Mouse (Mus musculus) CH12.LX (cell line): ENCODE data around the gene Opa1. TPM values are rescaled to one million over a fixed set of nuclear protein-coding genes. Genes with fewer than 3 reads are reported as not detected.

Experiments
- DNase-seq: peaks from one replicate; pipeline ENCODE4 v3.0.0-alpha.2; 2013; ENCODE audit errors: extremely low read depth
- H3K27ac ChIP-seq: 2 replicates; pipeline ENCODE4 v1.5.1; 2012; ENCODE audit warnings: low read depth, mild to moderate bottlenecking, control low read depth, moderate library complexity; ENCODE audit not compliant: insufficient read depth
- H3K27me3 ChIP-seq: replicated peaks from 2 replicates; pipeline ENCODE3; 2012; ENCODE audit warnings: inconsistent platforms
- H3K36me3 ChIP-seq, 2 experiments: replicated peaks in 1 of 2; 2 replicates each; pipeline versions ENCODE3 to v1.6.1; 2012; ENCODE audit warnings: inconsistent platforms in 1 of 2, low read length in 1 of 2, mild to moderate bottlenecking in 1 of 2, mixed read lengths in 1 of 2, moderate library complexity in 1 of 2; ENCODE audit not compliant: control insufficient read depth in 1 of 2, insufficient read depth in 1 of 2
- H3K4me1 ChIP-seq, 2 experiments: 2 replicates each; pipeline ENCODE4 v1.6.1; 2012; ENCODE audit warnings: inconsistent platforms in 1 of 2, moderate library complexity in 1 of 2; ENCODE audit not compliant: insufficient read depth in 2 of 2, control insufficient read depth in 1 of 2
- H3K4me2 ChIP-seq: 2 replicates; pipeline ENCODE4 v1.6.1; 2012; ENCODE audit warnings: low read depth, mild to moderate bottlenecking, control low read depth; ENCODE audit not compliant: poor library complexity, insufficient read depth, severe bottlenecking
- H3K4me3 ChIP-seq, 3 experiments: fragments of 150-350 bp in 1 of 3; sonication (generic) in 1 of 3; replicated peaks in 1 of 3; 2 replicates each; pipeline versions ENCODE3 to v1.5.1; 2011 to 2012; ENCODE audit warnings: low read depth in 2 of 3, low read length in 2 of 3, mild to moderate bottlenecking in 2 of 3, moderate library complexity in 2 of 3, control low read depth in 1 of 3, improper control_type of control experiment in 1 of 3, inconsistent platforms in 1 of 3, mixed read lengths in 1 of 3; ENCODE audit not compliant: poor library complexity in 1 of 3
- H3K79me2 ChIP-seq: replicated peaks from 2 replicates; pipeline ENCODE4 v1.6.1; 2012; ENCODE audit warnings: mild to moderate bottlenecking, moderate library complexity; ENCODE audit not compliant: control insufficient read depth, poor library complexity, insufficient read depth, severe bottlenecking; ENCODE audit errors: extremely low read depth
- H3K9ac ChIP-seq: 2 replicates; pipeline ENCODE4 v1.6.1; 2012; ENCODE audit warnings: low read depth, mild to moderate bottlenecking, control low read depth, moderate library complexity; ENCODE audit not compliant: insufficient read depth
- H3K9me3 ChIP-seq: replicated peaks from 2 replicates; pipeline ENCODE3; 2012; ENCODE audit warnings: low read length, inconsistent platforms, mixed read lengths
- ETS1 ChIP-seq: conservative IDR thresholded peaks from 2 replicates; pipeline ENCODE4 v1.6.1; 2012; ENCODE audit warnings: low read depth, mild to moderate bottlenecking, inconsistent platforms, low read length, improper control_type of control experiment, moderate library complexity
- GABPA ChIP-seq: IDR thresholded peaks from 2 replicates; pipeline ENCODE4 v1.6.1; 2012; ENCODE audit warnings: low read depth, low read length, improper control_type of control experiment, inconsistent platforms; ENCODE audit not compliant: insufficient replicate concordance
- HCFC1 ChIP-seq: IDR thresholded peaks from 2 replicates; pipeline ENCODE4 v1.6.1; 2012; ENCODE audit warnings: low read depth, mild to moderate bottlenecking, inconsistent platforms, low read length, improper control_type of control experiment
- JUN ChIP-seq: IDR thresholded peaks from 2 replicates; pipeline ENCODE4 v1.6.1; 2011; ENCODE audit warnings: low read depth, mild to moderate bottlenecking, low read length, improper control_type of control experiment, moderate library complexity; ENCODE audit not compliant: insufficient read depth
- KAT2A ChIP-seq: IDR thresholded peaks from 2 replicates; pipeline ENCODE4 v1.6.1; 2012; ENCODE audit warnings: low read length, improper control_type of control experiment, inconsistent platforms; ENCODE audit not compliant: insufficient replicate concordance
- MAZ ChIP-seq: IDR thresholded peaks from 2 replicates; pipeline ENCODE4 v1.6.1; 2012; ENCODE audit warnings: low read depth, mild to moderate bottlenecking, inconsistent platforms, low read length, improper control_type of control experiment, moderate library complexity
- MEF2A ChIP-seq: IDR thresholded peaks from 2 replicates; pipeline ENCODE4 v1.6.1; 2014; ENCODE audit warnings: low read depth, mild to moderate bottlenecking, inconsistent platforms, low read length, improper control_type of control experiment, borderline replicate concordance
- RCOR1 ChIP-seq: conservative IDR thresholded peaks from 2 replicates; pipeline ENCODE4 v1.6.1; 2012; ENCODE audit warnings: low read depth, mild to moderate bottlenecking, inconsistent platforms, low read length, improper control_type of control experiment
- UBTF ChIP-seq: IDR thresholded peaks from 2 replicates; pipeline ENCODE4 v1.6.1; 2012; ENCODE audit warnings: low read depth, mild to moderate bottlenecking, inconsistent platforms, low read length, improper control_type of control experiment, moderate library complexity
- ZC3H11A ChIP-seq: IDR thresholded peaks from 2 replicates; pipeline ENCODE4 v1.6.1; 2012; ENCODE audit warnings: low read depth, mild to moderate bottlenecking, inconsistent platforms, low read length, improper control_type of control experiment
- ZMIZ1 ChIP-seq: IDR thresholded peaks from 2 replicates; pipeline ENCODE4 v1.6.1; 2012; ENCODE audit warnings: low read depth, mild to moderate bottlenecking, inconsistent platforms, low read length, improper control_type of control experiment
- dilution Hi-C: fragments of 300-500 bp; cut with MboI; formaldehyde crosslinking; loops from 2 replicates; pipeline ENCODE4 v1.14.3; 2020; ENCODE audit warnings: low sequenced_read_pairs; ENCODE audit not compliant: extremely low pct_unique_long_range_greater_than_20kb, extremely low pct_ligation_motif_present
- in situ Hi-C: fragments of 300-500 bp; cut with MboI; formaldehyde crosslinking; loops from 3 replicates; pipeline ENCODE4 v1.14.3; 2019; ENCODE audit warnings: low sequenced_read_pairs, low pct_ligation_motif_present, low pct_unique_long_range_greater_than_20kb, mixed read lengths
- polyA plus RNA-seq: library from polyadenylated mRNA; unstranded; fragments of >175 nt; gene quantifications from 2 replicates; pipeline ENCODE4 v1.2.1, GENCODE M21; 2012; ENCODE audit warnings: low read depth; ENCODE audit not compliant: insufficient read length
- total RNA-seq, 2 experiments: library from RNA; depleted of rRNA; stranded (reverse); fragments of 300-350 nt in 1 of 2; fragments of >200 nt in 1 of 2; gene quantifications; 2 replicates each; pipeline ENCODE4 v1.2.3; 2012 to 2014

The Opa1 gene
- total and polyA plus RNA-seq, 3 experiments = 42.0 to 57.3 (median 49.9) TPM

DNA sequence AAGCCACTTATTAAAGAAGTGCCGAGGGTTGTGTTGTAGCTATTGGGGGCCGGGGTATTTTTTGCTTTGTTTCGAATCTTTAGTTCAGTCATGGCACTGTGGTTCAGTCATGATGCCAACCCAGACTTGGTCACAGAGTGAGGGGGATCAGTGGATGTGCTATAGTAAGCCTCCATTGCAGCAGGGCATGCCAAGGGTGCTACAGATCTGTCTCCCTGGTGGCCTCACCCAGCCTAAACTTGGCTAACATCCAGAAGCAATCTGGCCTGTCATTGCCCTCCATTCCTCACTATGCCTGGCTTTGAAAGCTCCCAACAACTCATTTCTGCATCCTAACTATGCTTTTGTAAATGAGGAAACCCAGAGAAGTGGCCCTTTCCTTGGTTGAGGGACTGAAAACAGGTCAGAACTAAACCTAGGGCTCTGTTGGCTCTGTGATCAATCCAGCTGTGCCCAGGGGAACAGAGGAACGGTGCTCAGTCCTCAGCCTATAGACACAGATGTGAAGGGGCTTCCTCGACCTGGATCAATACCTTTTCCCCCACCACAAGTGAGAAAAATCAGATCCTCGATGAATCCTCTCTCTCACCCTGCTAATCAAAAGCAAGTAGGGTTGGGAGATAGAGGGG, 114.8 kb downstream of the Opa1 start:
- H3K79me2 ChIP-seq = no peaks in the 10 kb centered on the region

DNA sequence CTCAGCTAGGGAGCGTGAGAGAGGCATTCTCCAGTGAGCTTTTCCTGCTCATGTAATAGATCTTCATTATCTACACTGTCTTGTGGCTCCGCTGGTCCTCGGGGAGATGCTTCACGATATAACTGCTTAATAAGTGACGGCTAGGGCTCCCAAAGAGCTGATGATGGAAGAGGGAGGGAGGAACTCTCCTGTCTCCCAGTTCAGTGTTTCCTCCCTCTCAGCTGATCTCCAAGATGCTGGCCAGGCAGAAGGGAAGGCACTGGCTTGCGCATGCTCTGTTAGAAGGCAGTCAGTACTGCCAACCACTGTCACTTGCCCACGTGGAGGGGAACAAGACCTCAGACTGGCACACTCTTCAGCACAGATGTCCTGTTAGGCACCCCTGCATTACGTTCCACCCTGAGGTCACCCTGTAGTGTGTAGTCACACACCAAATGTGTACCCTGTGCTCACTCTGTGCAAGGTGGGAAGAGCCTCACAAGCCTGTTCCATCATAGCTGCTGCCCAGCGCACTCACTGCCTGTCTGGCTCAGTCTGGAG, 115.4 kb downstream of the Opa1 start:
- TF ChIP-seq ETS1 (no peak), RCOR1 (no peak), ZC3H11A (no peak), JUN (no peak), GABPA (no peak), HCFC1 (no peak), MAZ (no peak), UBTF (no peak), ZMIZ1 (no peak)
- Histone ChIP-seq H3K27me3 (no peaks in the 10 kb centered on the region), H3K4me3 (no peak overlapping the region), H3K27ac (no peak overlapping the region), H3K9ac (no peak overlapping the region), H3K4me2 (no peak overlapping the region), H3K4me1 (no peaks in the 10 kb centered on the region), H3K9me3 (peaks cover 2% of the 10 kb centered on the region), H3K36me3 (no peaks in the 10 kb centered on the region), H3K79me2 (no peaks in the 10 kb centered on the region)
- dilution Hi-C loops (no loop called here), in situ Hi-C loops (no loop called here)
- DNase-seq = no peak

More for the DNA sequence above, 114.8 kb downstream of the Opa1 start:
- H3K27me3 ChIP-seq = no peaks in the 10 kb centered on the region
- dilution Hi-C loops = no loop called here
- no peak for DNase-seq
- no peak overlapping the region for H3K9ac ChIP-seq
- no peak overlapping the region for H3K4me2 ChIP-seq
- no peak for TF ChIP-seq UBTF
- no peak for TF ChIP-seq KAT2A
- TF ChIP-seq MEF2A = no peak
- TF ChIP-seq, all 38 proteins: peak for 0
- in situ Hi-C loops = no loop called here
- Histone ChIP-seq H3K9me3 (peaks cover 2% of the 10 kb centered on the region), H3K27ac (no peak overlapping the region), H3K4me3 (no peak overlapping the region), H3K4me1 (no peaks in the 10 kb centered on the region), H3K36me3 (no peaks in the 10 kb centered on the region)

Other genes with a start within 250 kb of the Opa1 start
- not detected in 2 replicates for gene Atp13a5, start 200.6 kb upstream of the Opa1 start, total RNA-seq (2012; rRNA removed)
- gene Atp13a5, start 200.6 kb upstream of the Opa1 start, total RNA-seq (2014; rRNA removed) = not detected in 2 replicates
- not detected in 2 replicates for gene Atp13a5, start 200.6 kb upstream of the Opa1 start, polyA plus RNA-seq
- gene Atp13a4, start 34.5 kb upstream of the Opa1 start, total RNA-seq (2012; rRNA removed) = not detected in 2 replicates
- gene Atp13a4, start 34.5 kb upstream of the Opa1 start, total RNA-seq (2014; rRNA removed) = not detected in 2 replicates
- not detected in 2 replicates for gene Atp13a4, start 34.5 kb upstream of the Opa1 start, polyA plus RNA-seq